Mouse (Mus musculus) erythroblast, embryonic 14.5 days (primary cell): ENCODE measurements at regions not wholly inside any gene's neighbourhood (a gene's known extent, or its start where the extent isn't known, plus 50 kb on each side); places are given as distances from the start of the nearest gene placed in this dataset.

Experiments
- H3K27me3 ChIP-seq: 2 replicates; pipeline ENCODE4 v1.6.1; 2012; ENCODE audit warnings: inconsistent platforms; ENCODE audit not compliant: control insufficient read depth
- H3K36me3 ChIP-seq: 2 replicates; pipeline ENCODE4 v1.6.1; 2012; ENCODE audit warnings: mild to moderate bottlenecking, inconsistent platforms; ENCODE audit not compliant: control insufficient read depth
- H3K4me1 ChIP-seq: 2 replicates; pipeline ENCODE4 v1.6.1; 2012; ENCODE audit warnings: inconsistent platforms; ENCODE audit not compliant: control insufficient read depth
- H3K4me3 ChIP-seq: replicated peaks from 2 replicates; pipeline ENCODE3; 2012; ENCODE audit warnings: moderate library complexity, mild to moderate bottlenecking, inconsistent platforms
- H3K9me3 ChIP-seq: 2 replicates; pipeline ENCODE4 v1.6.1; 2012; ENCODE audit warnings: low read length, inconsistent platforms, mixed read lengths; ENCODE audit not compliant: control insufficient read depth
- GATA1 ChIP-seq: IDR thresholded peaks from 2 replicates; pipeline ENCODE4 v1.6.1; 2012; ENCODE audit warnings: low read length, inconsistent platforms, mixed read lengths
- TAL1 ChIP-seq: IDR thresholded peaks from 3 replicates; pipeline ENCODE4 v1.6.1; 2012; ENCODE audit warnings: low read length, inconsistent platforms, mixed read lengths

DNA sequence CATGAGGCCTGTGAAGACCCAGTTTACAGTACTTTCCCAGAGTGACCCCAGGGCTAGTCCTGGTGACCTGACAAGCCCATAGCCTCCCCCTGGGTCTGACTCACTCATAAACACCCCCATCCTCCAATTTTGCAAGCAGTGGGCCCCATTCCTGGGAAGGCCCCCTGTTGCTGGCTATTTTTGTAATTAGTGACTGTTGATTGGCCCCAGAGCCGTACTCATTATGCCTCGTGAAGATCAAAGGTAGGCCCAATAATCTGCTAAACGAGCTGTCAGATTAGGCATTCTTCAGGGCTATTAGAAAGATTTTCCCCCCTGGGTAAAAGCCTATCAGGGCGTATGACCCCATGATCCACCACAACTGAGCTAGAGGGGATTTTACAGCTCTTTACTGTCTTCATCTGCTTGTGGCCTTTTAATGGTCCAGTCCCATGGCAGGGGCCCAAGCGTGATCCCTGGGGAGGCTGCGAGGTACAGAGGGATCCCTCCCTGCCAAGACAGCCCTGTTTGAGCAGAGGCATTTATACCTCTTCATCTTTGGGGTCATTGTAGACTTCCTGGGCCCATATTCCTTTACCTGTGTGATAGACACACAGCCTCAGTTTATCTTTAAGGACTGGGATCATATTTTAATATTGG is 80.1 kb upstream of the Haao start:
- Histone ChIP-seq H3K36me3 (no peaks in the 10 kb centered on the region), H3K27me3 (no peaks in the 10 kb centered on the region), H3K4me1 (peaks cover 4% of the 10 kb centered on the region; the same call in 1 of the 2 replicates), H3K9me3 (no peaks in the 10 kb centered on the region), H3K4me3 (no peak overlapping the region)
- TF ChIP-seq TAL1, result no peak
- TF ChIP-seq GATA1, result no peak

DNA sequence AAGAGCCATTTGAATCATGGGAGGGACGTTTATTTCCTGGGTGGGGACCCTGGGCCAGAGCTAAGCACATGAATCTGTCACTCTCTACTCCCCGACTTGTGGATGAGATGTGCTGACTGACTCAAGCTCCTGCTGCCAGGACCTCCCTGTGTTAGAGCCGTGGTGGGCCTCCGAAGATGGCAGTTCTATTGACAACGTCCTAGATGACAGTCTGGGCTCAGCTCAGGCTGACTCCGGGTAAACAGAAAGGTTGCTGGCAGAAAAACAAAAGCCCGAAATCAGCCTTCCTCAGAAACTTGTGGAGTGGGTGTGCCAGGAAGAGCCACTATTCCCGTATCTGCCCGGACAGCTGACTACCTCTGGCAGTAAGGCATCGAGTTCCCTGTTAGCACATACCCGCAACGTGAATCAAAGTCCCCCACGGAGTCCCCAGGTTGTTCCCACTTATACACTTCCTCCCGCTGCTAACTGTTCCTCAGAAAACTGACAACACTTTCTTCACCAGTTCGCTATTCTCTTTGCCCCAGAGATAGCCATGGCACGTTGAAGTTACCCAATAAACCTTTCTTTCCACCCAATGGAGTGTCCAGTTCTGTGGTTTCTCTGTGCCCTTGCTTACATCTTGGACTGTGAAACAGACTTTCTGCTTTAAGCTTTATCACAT is 76.6 kb upstream of the Haao start:
- TF ChIP-seq TAL1 (no peak), GATA1 (no peak)
- Histone ChIP-seq H3K27me3 (no peaks in the 10 kb centered on the region), H3K4me3 (no peak overlapping the region), H3K9me3 (no peaks in the 10 kb centered on the region), H3K36me3 (no peaks in the 10 kb centered on the region), H3K4me1 (peaks cover 4% of the 10 kb centered on the region; the same call in 1 of the 2 replicates)

DNA sequence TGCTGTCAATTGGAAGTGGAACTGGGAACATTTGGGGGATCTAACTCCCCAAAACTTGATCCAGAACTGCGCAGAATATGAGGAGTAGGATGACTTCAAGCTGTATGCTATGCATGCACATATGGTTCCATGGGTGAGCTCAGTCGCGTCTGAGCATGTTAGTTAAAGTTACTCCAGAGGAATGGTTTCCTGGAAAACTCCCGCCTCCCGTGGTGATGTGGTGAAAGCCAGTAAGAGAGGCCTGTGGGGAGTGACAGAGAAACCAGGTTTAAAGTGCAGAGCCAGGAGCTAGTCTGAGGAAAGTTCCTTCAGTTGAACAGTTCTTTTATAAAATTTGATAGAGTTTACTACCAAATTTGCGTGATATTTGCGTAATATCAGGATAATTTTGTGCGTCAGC is 73.1 kb upstream of the Haao start:
- H3K36me3 ChIP-seq, result no peaks in the 10 kb centered on the region
- no peaks in the 10 kb centered on the region for H3K9me3 ChIP-seq
- H3K4me3 ChIP-seq, result no peak overlapping the region
- no peaks in the 10 kb centered on the region for H3K27me3 ChIP-seq
- TF ChIP-seq GATA1, result no peak
- TF ChIP-seq TAL1, result no peak
- peaks cover 4% of the 10 kb centered on the region; the same call in 1 of the 2 replicates for H3K4me1 ChIP-seq

DNA sequence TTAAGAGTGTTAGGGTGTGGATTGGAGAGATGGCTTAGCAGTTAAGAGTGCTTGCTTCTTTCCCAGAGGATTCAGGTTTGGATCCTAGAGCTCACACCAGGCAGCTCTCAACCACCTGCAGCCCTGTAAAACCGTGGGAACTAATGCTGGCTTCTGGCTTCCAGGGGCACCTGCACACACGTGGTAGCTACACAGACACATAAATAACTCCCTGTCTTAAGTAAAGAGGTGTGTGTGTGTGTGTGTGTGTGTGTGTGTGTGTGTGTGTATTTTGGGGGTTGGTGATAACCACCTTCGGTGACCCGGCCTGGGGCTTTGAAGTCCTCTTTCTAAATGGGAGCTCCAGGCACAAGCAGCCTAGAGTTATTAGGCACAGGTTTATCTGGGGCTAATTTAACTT is 72.5 kb upstream of the Haao start:
- H3K27me3 ChIP-seq, result no peaks in the 10 kb centered on the region
- TF ChIP-seq TAL1 (no peak), GATA1 (no peak)
- H3K36me3 ChIP-seq, result no peaks in the 10 kb centered on the region
- no peak overlapping the region for H3K4me3 ChIP-seq
- H3K9me3 ChIP-seq, result no peaks in the 10 kb centered on the region
- H3K4me1 ChIP-seq, result peaks cover 4% of the 10 kb centered on the region; the same call in 1 of the 2 replicates

DNA sequence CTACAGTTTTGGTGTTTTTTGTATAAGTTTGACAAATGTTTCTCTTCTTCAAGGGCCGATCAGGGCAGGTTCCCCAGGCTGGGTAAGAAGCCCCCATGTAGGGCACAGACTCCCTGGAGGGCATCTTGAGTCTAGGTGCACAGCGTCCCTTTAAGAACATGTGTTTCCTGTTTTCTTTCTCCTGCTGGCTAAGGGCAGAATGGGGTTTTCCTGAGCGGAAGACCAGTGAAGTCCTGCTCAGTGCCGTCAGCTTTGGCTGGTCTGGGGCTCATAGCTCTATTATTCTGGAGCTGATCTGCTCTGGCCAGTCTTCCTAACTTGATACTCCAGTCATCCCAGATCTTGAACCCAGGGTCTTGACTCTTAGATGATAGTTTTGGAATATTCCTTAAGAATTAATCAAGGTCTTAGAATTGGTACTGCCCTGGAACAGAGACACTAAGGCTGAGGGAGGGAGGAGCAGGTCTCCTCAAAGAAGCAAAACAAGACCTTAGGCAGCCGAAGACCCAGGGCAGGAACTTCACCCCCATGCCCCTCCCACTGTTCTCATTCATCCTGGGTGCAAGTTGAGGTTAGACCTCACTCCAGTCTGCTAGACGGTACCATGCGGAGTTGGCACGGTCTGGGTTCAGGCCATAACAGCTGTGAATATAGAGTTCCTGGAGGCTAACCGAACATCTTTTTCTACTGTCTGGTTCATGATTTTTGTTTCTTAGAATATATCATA is 70.8 kb upstream of the Haao start:
- H3K9me3 ChIP-seq, result no peaks in the 10 kb centered on the region
- H3K4me3 ChIP-seq, result no peak overlapping the region
- TF ChIP-seq GATA1 (no peak), TAL1 (no peak)
- no peaks in the 10 kb centered on the region for H3K36me3 ChIP-seq
- H3K4me1 ChIP-seq, result peaks cover 2% of the 10 kb centered on the region; the same call in 1 of the 2 replicates
- no peaks in the 10 kb centered on the region for H3K27me3 ChIP-seq

DNA sequence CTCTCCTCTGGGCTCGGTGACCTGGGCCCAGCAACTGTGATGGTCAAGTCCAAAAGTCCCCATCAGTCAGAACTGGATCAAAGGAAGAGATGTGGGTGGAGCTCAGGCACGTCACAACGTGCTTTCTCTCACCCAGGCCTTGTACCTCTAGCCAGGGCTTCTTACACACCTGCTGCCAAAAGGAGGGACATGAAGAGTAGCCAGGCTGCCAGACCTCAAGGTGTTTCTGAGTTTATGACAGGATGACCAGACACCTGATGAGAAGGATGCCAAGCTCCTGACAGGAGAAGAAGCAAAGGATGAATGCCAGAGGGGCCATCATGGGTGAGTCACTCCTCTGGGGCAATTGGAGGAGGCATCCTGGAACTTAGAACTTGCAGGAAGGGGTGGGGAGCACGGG is 70.0 kb upstream of the Haao start:
- Histone ChIP-seq H3K27me3 (no peaks in the 10 kb centered on the region), H3K9me3 (no peaks in the 10 kb centered on the region), H3K4me3 (no peak overlapping the region), H3K36me3 (no peaks in the 10 kb centered on the region), H3K4me1 (no peaks in the 10 kb centered on the region)
- TF ChIP-seq GATA1 (no peak), TAL1 (no peak)

DNA sequence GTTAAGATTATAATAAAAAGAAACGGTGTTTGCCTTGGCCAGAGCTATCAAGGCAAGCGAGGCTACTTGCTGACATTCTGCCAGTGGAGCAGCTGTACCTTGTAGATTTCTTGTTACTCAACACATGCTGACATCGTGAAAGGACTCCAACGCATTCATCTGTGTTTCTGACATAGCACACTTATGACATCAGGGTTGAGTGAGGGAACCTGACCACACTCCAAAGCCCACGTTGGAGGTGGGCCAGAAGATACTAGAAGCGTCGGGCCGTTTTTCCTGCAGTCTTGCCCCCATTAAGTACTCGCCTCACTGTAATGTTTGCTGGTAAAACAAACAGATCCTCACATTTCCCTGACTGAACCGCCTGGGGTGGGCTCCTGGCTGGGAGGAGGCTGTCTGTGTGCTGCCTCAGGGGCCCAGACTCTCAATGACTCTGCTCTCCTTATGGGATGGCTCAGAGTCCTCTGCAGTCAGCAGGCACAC is 69.0 kb upstream of the Haao start:
- Histone ChIP-seq H3K9me3 (no peaks in the 10 kb centered on the region), H3K4me3 (no peak overlapping the region), H3K36me3 (no peaks in the 10 kb centered on the region), H3K4me1 (no peaks in the 10 kb centered on the region), H3K27me3 (no peaks in the 10 kb centered on the region)
- no peak for TF ChIP-seq GATA1
- no peak for TF ChIP-seq TAL1

DNA sequence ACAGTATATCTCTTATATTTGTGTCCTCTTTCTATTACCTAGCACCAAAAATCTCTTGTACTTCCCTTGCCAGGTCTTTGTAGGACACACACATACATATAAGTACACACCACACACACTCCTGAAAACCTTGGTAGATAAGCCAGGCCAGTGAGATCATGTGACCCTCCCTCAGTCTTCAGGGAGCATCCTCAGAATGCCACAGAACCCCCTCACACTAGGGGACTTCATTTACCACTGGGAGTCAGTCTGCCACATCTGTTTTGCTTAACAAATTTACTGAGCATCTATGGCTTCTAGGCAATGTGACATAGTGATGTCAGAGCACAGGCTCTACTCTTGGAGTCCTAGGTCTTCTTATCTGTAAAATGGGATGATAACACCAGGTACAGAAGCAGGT is 67.3 kb upstream of the Haao start:
- H3K9me3 ChIP-seq, result no peaks in the 10 kb centered on the region
- H3K4me3 ChIP-seq, result no peak overlapping the region
- peaks cover 5% of the 10 kb centered on the region; the same call in 1 of the 2 replicates for H3K4me1 ChIP-seq
- H3K27me3 ChIP-seq, result no peaks in the 10 kb centered on the region
- H3K36me3 ChIP-seq, result no peaks in the 10 kb centered on the region
- TF ChIP-seq GATA1 (no peak), TAL1 (no peak)

DNA sequence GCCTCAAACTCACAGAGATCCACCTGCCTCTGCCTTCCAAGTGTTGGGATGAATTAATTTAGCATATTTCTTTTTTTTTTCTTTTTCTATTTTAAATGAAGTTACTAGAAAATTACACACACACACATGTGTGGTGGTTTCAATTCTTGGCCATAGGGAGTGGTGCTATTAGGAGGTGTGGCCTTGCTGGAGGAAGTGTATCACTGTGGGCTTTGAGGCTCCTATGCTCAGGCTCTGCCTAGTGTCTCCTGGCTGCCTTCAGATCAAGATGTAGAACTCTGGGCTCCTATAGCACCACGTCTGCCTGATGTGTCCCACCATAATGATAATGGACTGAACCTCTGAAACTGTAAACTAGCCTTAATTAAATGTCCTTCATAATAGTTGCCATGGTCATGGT is 66.8 kb upstream of the Haao start:
- peaks cover 5% of the 10 kb centered on the region; the same call in 1 of the 2 replicates for H3K4me1 ChIP-seq
- no peaks in the 10 kb centered on the region for H3K9me3 ChIP-seq
- TF ChIP-seq TAL1 (no peak), GATA1 (no peak)
- no peaks in the 10 kb centered on the region for H3K36me3 ChIP-seq
- H3K4me3 ChIP-seq, result no peak overlapping the region
- H3K27me3 ChIP-seq, result no peaks in the 10 kb centered on the region
